Mouse (Mus musculus): ENCODE measurements around the gene Dll3.

GRCm38 (mm10) chr7:28328260-28328659 lies 26.2 kb upstream of the Dll3 start:
- TF ChIP-seq GATA1 (IDR thresholded peaks at IDR 0.05; ENCODE audit: borderline replicate concordance, low read length) (no peak), FLI1 (IDR thresholded peaks at IDR 0.05; ENCODE audit: low read length) (no peak)
